Mouse (Mus musculus) gastrocnemius, adult 2 months (tissue): ENCODE measurements at regions not wholly inside any gene's neighbourhood (a gene's known extent, or its start where the extent isn't known, plus 50 kb on each side); places are given as distances from the start of the nearest gene placed in this dataset.
A peak's percentile ranks its signal among the peaks of the same experiment; 100 is the strongest.

Experiments
- DNase-seq: peaks from one replicate; pipeline ENCODE4 v3.0.0; 2022
- H3K27ac ChIP-seq: fragments of 200-600 bp; 2 replicates; pipeline ENCODE4 v1.8.1; 2022; ENCODE audit warnings: mild to moderate bottlenecking
- H3K4me3 ChIP-seq: fragments of 200-600 bp; 2 replicates; pipeline ENCODE4 v1.8.1; 2022; ENCODE audit warnings: mild to moderate bottlenecking, moderate library complexity
- CTCF ChIP-seq: fragments of 200-600 bp; IDR thresholded peaks from 2 replicates; pipeline ENCODE4 v1.8.1; 2022; ENCODE audit warnings: antibody characterized with exemption, mild to moderate bottlenecking, moderate library complexity
- intact Hi-C: fragments of 180-260 bp; cut with DNase I; formaldehyde crosslinking; loops from one replicate; pipeline ENCODE4 v1.15.1; 2025

GRCm38 (mm10) chr9:30186261-30186660 lies 223.3 kb upstream of the Ntm start:
- TF ChIP-seq CTCF: no peak
- no peak overlapping the region for H3K4me3 ChIP-seq
- H3K27ac ChIP-seq: no peak overlapping the region
- intact Hi-C loops: no loop called here
- DNase-seq: no peak

DNA sequence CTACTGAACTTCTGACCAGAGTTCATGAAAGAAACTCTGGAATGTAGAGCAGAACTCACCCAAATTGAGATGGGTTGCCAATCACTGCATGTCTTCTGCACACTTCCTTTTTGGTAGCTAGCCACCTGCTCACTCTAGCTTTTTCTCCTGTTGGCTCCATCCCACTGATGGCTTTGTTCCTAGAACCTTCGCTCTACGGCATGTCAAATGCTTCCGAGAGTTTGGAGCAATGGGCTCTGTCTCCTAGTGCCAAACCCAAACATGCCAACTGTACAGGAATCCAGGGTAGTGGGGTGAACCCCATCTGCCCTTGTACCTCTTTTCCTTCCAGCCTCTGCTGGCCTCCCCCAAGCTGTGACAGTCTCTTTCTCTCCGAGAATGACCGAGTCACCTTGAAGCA lies 227.1 kb upstream of the Ntm start:
- no peak overlapping the region for H3K27ac ChIP-seq
- no peak for DNase-seq
- no peak overlapping the region for H3K4me3 ChIP-seq
- intact Hi-C loops: no loop called here
- no peak for TF ChIP-seq CTCF

DNA sequence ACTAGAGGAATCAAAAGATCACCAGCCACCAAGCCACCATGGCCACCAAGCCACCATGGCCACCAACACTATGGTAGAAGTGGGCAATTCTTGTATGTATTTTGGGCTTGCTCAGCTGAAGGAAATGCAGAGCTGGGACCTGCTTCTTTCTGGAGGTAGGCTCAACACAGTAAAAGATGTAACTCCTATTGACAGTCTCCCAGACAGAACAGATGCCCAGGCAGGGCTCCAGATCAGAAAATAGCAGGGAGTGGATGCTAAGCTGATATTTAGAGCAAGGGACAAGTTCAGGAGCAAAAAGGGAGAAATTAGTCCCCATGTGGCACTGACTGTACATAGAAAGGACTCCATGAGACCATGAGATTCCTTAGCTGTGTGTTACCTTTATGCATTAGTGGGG lies 228.2 kb upstream of the Ntm start:
- no peak overlapping the region for H3K27ac ChIP-seq
- TF ChIP-seq CTCF: no peak
- H3K4me3 ChIP-seq: no peak overlapping the region
- intact Hi-C loops: no loop called here
- no peak for DNase-seq

- no peak overlapping the region for H3K4me3 ChIP-seq
- intact Hi-C loops: no loop called here
Observed at GRCm38 (mm10) chr9:30191902-30192301, 229.0 kb upstream of the Ntm start.

DNA sequence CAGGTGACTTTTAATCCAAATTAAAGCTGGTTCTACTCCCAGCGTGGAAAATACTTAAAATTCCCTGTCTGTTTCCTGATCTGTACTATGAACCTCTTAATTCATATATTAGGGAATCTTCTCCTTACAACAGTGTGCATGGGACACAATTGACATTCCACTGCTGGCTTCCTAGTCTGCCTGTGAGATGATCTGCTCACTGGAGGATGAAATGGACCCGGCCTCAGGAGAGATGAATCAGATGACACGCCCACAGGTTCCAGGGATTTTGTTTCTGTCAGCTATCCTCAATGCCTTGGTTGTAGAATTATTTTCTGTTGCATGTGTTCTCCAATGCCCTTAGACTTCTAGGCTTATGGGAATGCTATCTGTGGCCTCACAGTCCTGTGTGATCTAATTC lies 231.9 kb upstream of the Ntm start:
- DNase-seq: no peak
- TF ChIP-seq CTCF: no peak
- intact Hi-C loops: no loop called here
- no peak overlapping the region for H3K4me3 ChIP-seq
- no peak overlapping the region for H3K27ac ChIP-seq

More at GRCm38 (mm10) chr9:30191902-30192301, 229.0 kb upstream of the Ntm start:
- no peak for TF ChIP-seq CTCF
- H3K27ac ChIP-seq: no peak overlapping the region
- no peak for DNase-seq

DNA sequence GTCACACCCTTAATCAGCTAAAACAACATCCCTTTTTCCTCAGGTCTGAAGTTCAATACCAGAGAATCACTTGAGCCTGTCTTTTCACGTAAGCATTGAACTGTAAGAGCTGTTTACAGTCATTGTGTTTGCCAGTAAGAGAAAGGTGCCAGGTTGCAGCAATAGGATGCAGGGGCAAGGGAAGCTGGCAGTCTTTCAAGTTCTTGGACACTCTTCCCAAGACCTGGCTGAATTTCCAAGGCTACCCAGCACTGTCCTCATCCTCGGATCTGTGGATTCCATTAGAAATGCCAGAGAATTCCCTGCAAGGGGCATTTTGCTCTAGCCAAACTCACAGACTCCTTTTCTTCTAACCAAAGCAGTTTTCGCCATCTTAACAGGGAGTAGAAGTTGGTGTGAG lies 224.5 kb upstream of the Snx19 start:
- intact Hi-C loops: no loop called here
- TF ChIP-seq CTCF: no peak
- Histone ChIP-seq H3K4me3 (no peak overlapping the region), H3K27ac (no peak overlapping the region)
- no peak for DNase-seq

DNA sequence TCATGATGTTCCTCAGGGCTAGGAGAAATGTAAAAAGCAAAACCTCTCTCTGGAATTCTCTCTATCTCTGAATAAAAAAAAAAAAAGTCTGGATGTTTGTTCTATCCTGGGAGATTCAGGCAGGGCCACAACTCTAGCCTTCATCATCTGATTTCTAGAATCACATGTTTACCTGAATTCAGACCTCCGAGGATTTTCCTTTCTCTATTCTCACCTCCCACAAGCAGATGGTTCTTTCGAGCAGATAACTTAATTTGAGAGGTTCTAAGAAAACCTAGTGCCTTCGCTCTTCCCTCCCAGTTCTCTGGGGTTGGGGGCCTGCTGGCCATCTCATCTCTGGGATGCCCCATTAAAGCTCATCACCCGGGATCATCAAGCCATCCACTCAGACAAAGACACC lies 219.3 kb upstream of the Snx19 start:
- no peak overlapping the region for H3K27ac ChIP-seq
- intact Hi-C loops: no loop called here
- TF ChIP-seq CTCF: no peak
- DNase-seq: no peak
- no peak overlapping the region for H3K4me3 ChIP-seq

DNA sequence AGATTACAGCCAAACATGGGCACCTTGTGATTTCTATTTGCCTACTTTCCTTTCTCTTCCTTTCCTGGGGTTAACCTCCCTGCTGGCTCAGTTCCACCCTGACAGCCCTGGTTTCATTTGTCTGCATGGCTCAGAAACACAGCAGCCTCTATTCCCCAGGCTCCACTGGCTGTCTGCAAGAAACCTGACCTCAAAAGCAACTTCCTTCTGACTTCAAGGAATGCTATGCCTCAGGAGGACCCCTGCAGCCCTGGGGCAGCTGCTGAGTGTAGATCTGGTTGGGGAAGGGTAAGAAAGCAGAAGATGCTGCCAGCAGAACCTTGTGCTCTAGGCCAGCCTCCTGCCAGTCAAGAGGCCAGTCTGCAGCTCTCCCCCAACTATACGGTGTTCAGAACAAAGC lies 217.1 kb upstream of the Snx19 start:
- no peak for DNase-seq
- no peak for TF ChIP-seq CTCF
- intact Hi-C loops: no loop called here
- H3K4me3 ChIP-seq: no peak overlapping the region
- no peak overlapping the region for H3K27ac ChIP-seq

GRCm38 (mm10) chr9:30212471-30213075 lies 214.3 kb upstream of the Snx19 start:
- intact Hi-C loops: no loop called here
- TF ChIP-seq CTCF: no peak

DNA sequence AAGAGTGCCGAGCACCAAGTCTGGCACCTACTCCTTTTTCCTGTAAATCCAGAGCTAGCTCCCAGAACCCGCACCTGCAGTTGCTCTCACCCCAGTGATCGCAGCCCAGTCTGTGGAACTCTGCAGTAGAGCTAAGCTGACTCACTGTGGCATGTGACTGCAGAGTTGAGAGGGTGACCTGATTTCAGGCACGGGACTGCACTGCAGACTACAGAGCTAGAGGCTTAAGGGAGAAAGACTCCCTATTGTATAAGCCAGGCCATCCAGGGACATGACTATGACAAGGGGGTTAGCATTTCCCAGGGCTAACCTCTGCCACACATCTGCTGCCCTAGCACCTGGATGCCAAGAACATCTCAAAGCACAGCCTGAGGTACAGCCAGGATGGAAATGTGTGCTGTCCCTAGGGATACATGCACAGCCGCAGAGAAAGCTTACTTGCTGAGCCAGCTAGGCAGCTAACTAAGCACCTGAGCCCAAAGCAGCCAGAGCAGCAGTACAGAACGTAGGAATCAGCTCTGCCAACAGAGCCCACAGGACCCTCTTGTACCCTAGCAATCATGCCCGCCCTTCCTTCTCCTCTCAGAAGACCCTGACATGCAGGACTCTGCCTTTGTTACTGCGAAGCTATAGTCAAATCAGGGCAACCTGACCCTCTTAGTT lies 192.3 kb upstream of the Snx19 start:
- Histone ChIP-seq H3K27ac (no peak overlapping the region), H3K4me3 (no peak overlapping the region)
- no peak for TF ChIP-seq CTCF
- intact Hi-C loops: no loop called here
- DNase-seq: no peak

More at GRCm38 (mm10) chr9:30212471-30213075, 214.3 kb upstream of the Snx19 start:
- no peak overlapping the region for H3K27ac ChIP-seq
- no peak overlapping the region for H3K4me3 ChIP-seq
- DNase-seq: no peak

- intact Hi-C loops: no loop called here
- no peak for TF ChIP-seq CTCF
- no peak for DNase-seq
- Histone ChIP-seq H3K4me3 (no peak overlapping the region), H3K27ac (no peak overlapping the region)
Observed at GRCm38 (mm10) chr9:30235791-30236190, 191.1 kb upstream of the Snx19 start.

DNA sequence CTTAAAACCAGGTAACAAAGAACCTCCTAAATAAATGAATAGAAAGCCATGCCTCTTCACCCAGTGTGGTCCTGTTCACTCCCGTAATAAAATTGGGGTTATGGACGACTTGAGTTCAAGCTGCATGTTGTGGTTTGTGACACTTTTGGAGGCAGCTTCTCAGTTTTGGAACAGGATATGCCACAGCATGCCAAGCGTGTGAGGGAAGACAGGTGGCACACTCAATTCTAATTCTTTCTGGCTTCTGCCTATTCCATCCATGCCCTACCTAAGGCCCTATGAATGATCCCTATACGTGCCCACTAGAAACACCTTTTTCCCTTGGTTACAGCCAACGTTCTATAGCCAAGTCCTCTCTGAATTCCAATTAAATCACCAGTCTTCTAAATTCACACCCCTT lies 184.8 kb upstream of the Snx19 start:
- no peak for DNase-seq
- no peak for TF ChIP-seq CTCF
- Histone ChIP-seq H3K4me3 (no peak overlapping the region), H3K27ac (no peak overlapping the region)
- intact Hi-C loops: no loop called here

DNA sequence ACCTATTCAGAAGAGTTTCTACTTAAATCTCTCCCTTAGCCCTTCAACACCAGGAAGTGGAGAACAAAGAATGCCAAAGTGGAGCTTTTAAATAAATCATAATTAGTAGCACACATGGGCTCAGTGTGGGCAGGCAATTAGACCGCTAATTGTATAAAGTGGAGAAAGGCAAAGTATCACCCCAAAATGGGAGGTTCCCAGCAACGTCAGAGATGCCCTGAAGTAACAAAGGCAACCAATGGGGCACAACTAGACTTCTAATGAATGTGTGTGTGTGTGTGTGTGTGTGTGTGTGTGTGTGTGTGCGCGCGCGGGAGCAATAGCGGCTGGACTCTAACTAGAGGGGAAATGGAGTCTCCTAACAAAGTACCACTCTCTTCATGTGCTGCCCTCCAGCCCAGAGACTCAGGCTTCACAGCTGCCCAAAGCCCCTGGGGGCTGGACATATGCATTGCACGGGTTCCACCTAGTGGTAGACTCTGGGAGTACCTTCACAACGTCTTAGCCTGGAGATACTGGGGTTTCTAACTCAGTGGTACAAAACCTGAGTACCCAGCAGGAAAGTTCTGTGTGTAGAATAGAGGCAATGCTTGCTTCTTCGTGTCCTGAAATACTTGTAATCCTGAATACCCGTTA lies 162.3 kb upstream of the Snx19 start:
- intact Hi-C loops: loop anchor here (1.0 to 2.0 kb wide), 2 partner anchors 261 to 604 kb away; no protein-coding TSS in a partner anchor
- peak; percentile 72 for TF ChIP-seq CTCF
- peak; percentile 46 for DNase-seq
- Histone ChIP-seq H3K27ac (no peak overlapping the region), H3K4me3 (no peak overlapping the region)

DNA sequence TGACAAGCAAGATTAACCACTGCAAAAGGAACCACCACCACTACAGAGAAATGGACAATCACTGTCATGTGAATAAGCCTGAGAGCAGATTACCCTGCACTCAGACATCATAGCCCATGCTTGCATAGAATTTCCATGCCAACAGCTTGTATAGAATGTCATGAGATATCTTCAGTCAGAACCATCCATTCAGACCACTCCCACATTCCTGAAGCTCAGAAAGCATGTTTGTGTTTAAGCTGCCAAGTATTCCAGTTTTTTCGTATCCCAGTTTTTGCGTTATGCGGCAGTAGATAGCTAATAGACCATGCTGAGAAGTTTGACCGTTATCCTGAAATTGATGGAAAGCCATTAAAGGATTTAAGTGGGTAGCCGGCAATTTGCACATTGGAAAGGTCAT lies 155.8 kb upstream of the Snx19 start:
- TF ChIP-seq CTCF: no peak
- H3K4me3 ChIP-seq: no peak overlapping the region
- no peak for DNase-seq
- intact Hi-C loops: no loop called here
- H3K27ac ChIP-seq: no peak overlapping the region
